Mouse (Mus musculus) hindbrain, postnatal 0 days (tissue): ENCODE measurements around the gene Hebp2. TPM values are rescaled to one million over a fixed set of nuclear protein-coding genes. Genes with fewer than 3 reads are reported as not detected.

Experiments used
- ATAC-seq: fragments of 200-750 bp; cut with Nextera tagmentation; 2 replicates; pipeline ENCODE4 v1.8.0; 2017; ENCODE audit warnings: mild to moderate bottlenecking, moderate TSS enrichment, moderate library complexity
- DNase-seq: peaks from one replicate; pipeline ENCODE4 v3.0.0-alpha.2; 2015; ENCODE audit warnings: low spot score
- H3K27ac ChIP-seq: fragments of 300-500 bp; sonication (generic); 2 replicates; pipeline ENCODE4 v1.5.1; 2014; ENCODE audit warnings: mild to moderate bottlenecking
- H3K27me3 ChIP-seq: fragments of 300-500 bp; sonication (generic); 2 replicates; pipeline ENCODE4 v1.6.1; 2014; ENCODE audit warnings: low read length, mixed read lengths; ENCODE audit not compliant: insufficient read depth
- H3K36me3 ChIP-seq: fragments of 300-500 bp; sonication (generic); 2 replicates; pipeline ENCODE4 v1.6.1; 2014; ENCODE audit warnings: low read length, mixed read lengths; ENCODE audit not compliant: insufficient read depth
- H3K4me1 ChIP-seq: fragments of 300-500 bp; sonication (generic); 2 replicates; pipeline ENCODE4 v1.6.1; 2014; ENCODE audit warnings: antibody characterized with exemption, low read length, mixed read lengths; ENCODE audit not compliant: insufficient read depth
- H3K4me2 ChIP-seq: fragments of 300-500 bp; sonication (generic); 2 replicates; pipeline ENCODE4 v1.6.1; 2014; ENCODE audit warnings: low read depth, mild to moderate bottlenecking, low read length, moderate library complexity, mixed read lengths
- H3K4me3 ChIP-seq: fragments of 300-500 bp; sonication (generic); 2 replicates; pipeline ENCODE4 v1.5.1; 2014; ENCODE audit warnings: low read length
- H3K9ac ChIP-seq: fragments of 300-500 bp; sonication (generic); replicated peaks from 2 replicates; pipeline ENCODE4 v1.6.1; 2014; ENCODE audit warnings: mild to moderate bottlenecking, low read length, moderate library complexity, mixed read lengths
- H3K9me3 ChIP-seq: fragments of 300-500 bp; sonication (generic); 2 replicates; pipeline ENCODE4 v1.6.1; 2016; ENCODE audit warnings: low read length, mixed read lengths
- CTCF ChIP-seq: IDR thresholded peaks from 2 replicates; pipeline ENCODE4 v1.5.1; 2016; ENCODE audit warnings: antibody characterized with exemption, control low read depth, low read depth
- WGBS: fragments of 180-500 bp; shearing (Covaris S2); extraction: QIAGEN DNeasy Blood & Tissue Kit; methylation state at CpG from one replicate; pipeline ENCODE4 v1.1.7; 2014; 5-methylcytosine and 5-hydroxymethylcytosine counted together
- polyA plus RNA-seq: library from polyadenylated mRNA; unstranded; fragments of >200 nt; fragmentation: Nextera tagmentation; extraction: Ambion mirVana; gene quantifications from 2 replicates; pipeline ENCODE4 v1.2.1, GENCODE M21; 2015
- total RNA-seq: library from RNA; depleted of rRNA; stranded (reverse); fragments of >200 nt; gene quantifications from 2 replicates; pipeline ENCODE4 v1.2.3, GENCODE M21; 2014; rRNA removed

Hebp2 gene
- total and polyA plus RNA-seq, 2 experiments from 2014 or later, result 5.1 to 14.9 TPM

GRCm38 (mm10) chr10:18501997-18502396 lies 43.9 kb downstream of the Hebp2 start:
- WGBS, result 56% methylated on average over 3 of the region's 3 CpGs
- no peak for TF ChIP-seq CTCF
- ATAC-seq, result no peak

GRCm38 (mm10) chr10:18497066-18497465 lies 48.8 kb downstream of the Hebp2 start:
- no peak overlapping the region; the same call in 1 of the 2 replicates for H3K27ac ChIP-seq
- no peak overlapping the region for H3K9ac ChIP-seq
- H3K36me3 ChIP-seq, result no peaks in the 10 kb centered on the region
- H3K9me3 ChIP-seq, result no peaks in the 10 kb centered on the region
- DNase-seq, result no peak
- no peak for TF ChIP-seq CTCF
- no peak overlapping the region for H3K4me2 ChIP-seq
- WGBS, result 46% methylated on average over 7 of the region's 7 CpGs
- ATAC-seq, result no peak; the same call in 1 of the 2 replicates
- no peak overlapping the region for H3K4me3 ChIP-seq
- H3K4me1 ChIP-seq, result no peaks in the 10 kb centered on the region
- no peaks in the 10 kb centered on the region for H3K27me3 ChIP-seq

More at GRCm38 (mm10) chr10:18501997-18502396, 43.9 kb downstream of the Hebp2 start:
- Histone ChIP-seq H3K9me3 (no peaks in the 10 kb centered on the region), H3K4me1 (peaks cover 6% of the 10 kb centered on the region), H3K27ac (no peak overlapping the region), H3K27me3 (no peaks in the 10 kb centered on the region), H3K9ac (no peak overlapping the region), H3K4me2 (no peak overlapping the region), H3K36me3 (no peaks in the 10 kb centered on the region), H3K4me3 (no peak overlapping the region)
- DNase-seq, result no peak

GRCm38 (mm10) chr10:18494249-18494648 lies 51.6 kb downstream of the Hebp2 start:
- Histone ChIP-seq H3K4me2 (no peak overlapping the region), H3K27me3 (no peaks in the 10 kb centered on the region), H3K4me1 (no peaks in the 10 kb centered on the region), H3K27ac (0 out of 2 replicates have a peak overlapping the region, but pooled peaks have one; percentile 32), H3K9ac (no peak overlapping the region), H3K36me3 (no peaks in the 10 kb centered on the region), H3K4me3 (no peak overlapping the region), H3K9me3 (no peaks in the 10 kb centered on the region)
- ATAC-seq, result no peak
- TF ChIP-seq CTCF, result no peak
- WGBS, result 50% methylated on average over 7 of the region's 7 CpGs
- no peak for DNase-seq

- no peak for ATAC-seq
- H3K9me3 ChIP-seq, result no peaks in the 10 kb centered on the region
- WGBS, result 90% methylated on average over 11 of the region's 11 CpGs
These were observed 52.6 kb downstream of the Hebp2 start for GRCm38 (mm10) chr10:18493010-18493894.

GRCm38 (mm10) chr10:18491952-18492351 lies 53.9 kb downstream of the Hebp2 start:
- H3K4me1 ChIP-seq, result no peaks in the 10 kb centered on the region
- no peak overlapping the region for H3K27ac ChIP-seq
- no peaks in the 10 kb centered on the region for H3K9me3 ChIP-seq
- no peak for TF ChIP-seq CTCF
- H3K4me2 ChIP-seq, result no peak overlapping the region
- H3K27me3 ChIP-seq, result no peaks in the 10 kb centered on the region
- H3K36me3 ChIP-seq, result no peaks in the 10 kb centered on the region
- 81% methylated on average over 4 of the region's 4 CpGs for WGBS
- H3K4me3 ChIP-seq, result no peak overlapping the region
- ATAC-seq, result no peak
- no peak overlapping the region for H3K9ac ChIP-seq
- DNase-seq, result no peak

More at GRCm38 (mm10) chr10:18493010-18493894, 52.6 kb downstream of the Hebp2 start:
- no peaks in the 10 kb centered on the region for H3K27me3 ChIP-seq
- DNase-seq, result no peak
- TF ChIP-seq CTCF, result no peak
- H3K4me2 ChIP-seq, result no peak overlapping the region
- no peaks in the 10 kb centered on the region for H3K4me1 ChIP-seq
- H3K36me3 ChIP-seq, result no peaks in the 10 kb centered on the region
- H3K9ac ChIP-seq, result no peak overlapping the region
- no peak overlapping the region for H3K27ac ChIP-seq
- no peak overlapping the region for H3K4me3 ChIP-seq

- Histone ChIP-seq H3K9me3 (no peaks in the 10 kb centered on the region), H3K4me3 (no peak overlapping the region), H3K36me3 (no peaks in the 10 kb centered on the region), H3K4me2 (no peak overlapping the region), H3K27me3 (no peaks in the 10 kb centered on the region), H3K9ac (no peak overlapping the region), H3K27ac (no peak overlapping the region), H3K4me1 (no peaks in the 10 kb centered on the region)
- WGBS, result 84% methylated on average over 10 of the region's 10 CpGs
- ATAC-seq (no peak), DNase-seq (no peak)
- no peak for TF ChIP-seq CTCF
These were observed 55.9 kb downstream of the Hebp2 start for GRCm38 (mm10) chr10:18489936-18490335.

Other genes with a start within 250 kb of the Hebp2 start
- gene Nhsl1, start 227.1 kb downstream of the Hebp2 start, total RNA-seq, result 29.6 and 38.9 TPM in 2 replicates
- 11.9 and 12.0 TPM in 2 replicates for gene Nhsl1, start 227.1 kb downstream of the Hebp2 start, polyA plus RNA-seq
- gene Arfgef3, start 197.9 kb upstream of the Hebp2 start, total RNA-seq, result 34.5 and 39.0 TPM in 2 replicates
- gene Arfgef3, start 197.9 kb upstream of the Hebp2 start, polyA plus RNA-seq, result 5.3 and 5.6 TPM in 2 replicates
- not detected in 2 replicates for gene Gm4922, start 240.7 kb upstream of the Hebp2 start, total RNA-seq
- gene Gm4922, start 240.7 kb upstream of the Hebp2 start, polyA plus RNA-seq, result 0.15 and 0.29 TPM in 2 replicates